Mouse (Mus musculus): ENCODE results near the gene Aagab. TPM values are rescaled to one million over a fixed set of nuclear protein-coding genes. Genes with fewer than 3 reads are reported as not detected.

Aagab gene
- total RNA-seq, 2 experiments from 2014 or later = 45.0 to 48.9 TPM

DNA sequence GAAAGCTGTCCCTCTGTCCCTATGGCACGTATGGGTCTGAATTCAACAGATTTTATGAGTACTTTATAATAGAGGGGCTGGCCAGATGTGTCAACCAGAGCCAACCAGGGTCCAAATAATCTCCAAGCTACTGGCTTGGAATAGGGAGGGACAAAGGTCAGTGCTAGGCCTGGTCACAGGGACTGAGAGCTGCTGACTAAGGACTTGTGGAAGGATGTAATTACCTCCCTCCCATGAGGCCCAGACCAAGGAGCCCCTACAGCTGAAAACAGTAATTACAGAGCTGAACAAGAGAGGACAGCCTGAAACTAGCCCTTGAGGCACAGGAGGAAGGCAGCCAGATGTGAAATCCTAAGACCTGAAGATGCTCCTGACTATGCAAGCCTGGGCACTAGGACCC lies 66.2 kb downstream of the Aagab start:
- no peak for DNase-seq (ENCODE audit: low spot score in 2 of 2)

DNA sequence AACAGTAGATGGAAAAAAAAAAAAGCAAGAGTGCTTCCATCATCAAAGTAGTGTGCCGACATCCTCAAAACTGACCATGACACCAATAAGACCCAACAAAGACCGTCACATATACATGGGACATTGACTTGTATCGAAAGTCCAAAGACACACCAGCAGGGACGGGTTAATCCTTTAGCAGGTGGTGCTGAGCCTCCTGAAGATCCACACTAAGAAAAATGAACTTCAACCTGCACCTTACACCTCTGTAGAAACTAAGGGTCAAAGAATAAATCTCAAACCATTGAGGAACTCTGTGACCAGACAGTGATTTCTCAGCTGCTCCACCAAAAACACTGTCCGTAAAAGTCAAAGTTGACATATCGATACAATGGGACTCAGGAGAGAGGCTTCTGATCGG lies 67.4 kb downstream of the Aagab start:
- no peak for DNase-seq (ENCODE audit: low spot score in 2 of 2)

DNA sequence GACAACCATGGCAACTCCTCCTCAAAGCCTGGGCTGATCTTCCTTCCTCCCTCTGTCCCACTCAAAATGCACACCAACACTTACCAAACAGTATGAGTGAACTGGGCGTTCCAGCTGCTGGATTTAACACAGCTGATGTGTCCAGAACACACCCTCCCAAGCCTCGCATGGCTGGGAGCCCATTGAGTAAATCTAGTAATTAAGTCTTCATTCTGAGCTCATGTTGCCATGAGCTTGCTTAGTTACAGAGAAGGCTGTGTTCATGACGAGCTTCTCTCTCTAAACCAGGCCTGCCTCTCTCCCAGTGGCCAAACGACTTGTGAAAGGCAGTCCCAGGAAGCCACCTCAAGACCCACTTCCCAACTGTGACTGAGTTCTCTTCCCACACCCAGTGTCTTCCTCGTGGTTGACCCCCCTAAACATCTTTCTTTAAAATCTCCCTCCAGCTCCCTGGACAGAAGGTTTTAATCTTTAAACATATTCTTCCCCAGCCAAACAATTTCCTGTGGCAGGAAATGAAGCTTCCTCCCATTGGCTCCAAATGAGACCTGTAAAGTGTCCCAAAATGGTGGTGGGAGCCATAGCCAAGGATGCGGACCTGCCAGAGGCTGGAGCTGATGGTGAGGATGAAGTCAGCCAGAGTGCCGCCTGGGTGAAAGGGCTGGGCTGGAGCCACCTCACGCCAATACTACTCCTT lies 70.5 kb downstream of the Aagab start:
- DNase-seq (ENCODE audit: low spot score in 2 of 2) = no peak

DNA sequence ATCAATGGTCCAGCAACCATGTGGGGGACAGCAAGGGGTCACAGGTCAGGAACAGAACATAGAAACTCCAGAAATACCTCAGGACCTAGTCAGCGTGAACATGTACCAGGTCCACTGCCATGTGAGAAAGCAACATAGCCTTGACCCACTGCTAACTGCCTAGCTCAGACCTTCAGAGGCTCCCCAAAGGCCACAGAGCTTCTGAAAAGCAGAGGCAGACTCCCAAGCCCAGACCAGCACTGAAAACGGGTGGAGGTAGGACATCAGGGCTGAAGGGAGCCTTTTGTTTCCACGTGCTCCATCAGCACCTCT lies 71.0 kb downstream of the Aagab start:
- DNase-seq (ENCODE audit: low spot score in 2 of 2) = no peak

DNA sequence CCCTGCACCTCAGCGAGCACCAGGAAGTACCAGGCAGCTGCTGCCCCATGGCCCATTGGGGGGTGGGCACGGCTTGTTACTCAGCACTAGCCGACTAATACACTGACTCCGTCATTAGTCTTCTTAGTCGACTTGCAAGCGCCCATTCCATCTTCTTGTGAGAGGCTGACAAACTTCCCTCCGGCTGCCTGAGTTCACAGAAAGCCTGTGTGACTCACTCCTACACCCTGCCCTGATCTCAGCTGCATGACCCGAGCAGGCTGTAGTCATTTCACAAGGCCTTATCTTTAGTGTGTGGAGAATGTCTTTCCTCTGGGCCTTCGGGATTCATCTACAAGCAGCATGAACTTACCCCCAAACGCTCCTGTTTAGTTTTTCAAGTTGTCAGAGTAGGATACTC lies 72.2 kb downstream of the Aagab start:
- no peak for DNase-seq (ENCODE audit: low spot score in 2 of 2)

DNA sequence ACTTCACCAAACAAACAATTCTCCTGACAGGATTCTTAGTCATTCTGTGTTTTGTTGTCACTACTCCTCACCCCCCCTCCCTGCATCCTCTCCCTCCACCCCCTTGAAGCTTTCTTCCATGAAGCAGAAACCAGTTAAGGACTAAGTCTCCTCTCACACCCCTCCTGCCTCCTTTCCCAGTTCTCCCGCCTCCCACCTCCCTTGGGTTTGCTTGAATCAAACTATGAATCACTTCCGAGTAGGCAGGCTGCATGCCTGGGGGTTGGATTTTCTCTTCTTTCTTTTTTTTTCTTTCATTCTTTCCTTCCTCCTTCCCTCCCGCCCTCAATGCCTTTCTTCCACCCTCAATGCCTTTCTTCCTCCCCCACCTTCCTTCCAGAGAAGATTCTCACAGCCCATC lies 75.2 kb downstream of the Aagab start:
- peak; percentile 60 to 62 for DNase-seq (ENCODE audit: low spot score in 2 of 2)

DNA sequence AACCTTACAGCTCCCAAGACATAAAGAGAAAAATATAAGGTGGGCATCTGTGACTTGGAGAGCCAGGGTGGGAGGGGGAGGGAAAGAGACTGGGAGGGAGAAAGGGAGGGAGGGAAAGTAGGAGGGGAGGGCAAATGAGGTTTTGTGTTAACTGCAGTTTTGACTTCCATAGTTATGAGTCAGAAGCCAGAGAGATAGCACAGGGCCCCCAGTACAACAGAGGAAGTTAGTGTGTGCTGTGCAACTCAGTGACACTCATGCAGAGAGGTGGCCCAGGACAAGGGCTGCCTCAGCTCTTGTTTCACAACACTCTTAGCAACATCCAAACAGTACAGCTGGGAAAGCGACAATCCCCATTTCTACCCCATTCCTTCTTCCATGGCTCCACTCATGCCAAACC lies 75.6 kb downstream of the Aagab start:
- DNase-seq (ENCODE audit: low spot score in 2 of 2) = no peak

DNA sequence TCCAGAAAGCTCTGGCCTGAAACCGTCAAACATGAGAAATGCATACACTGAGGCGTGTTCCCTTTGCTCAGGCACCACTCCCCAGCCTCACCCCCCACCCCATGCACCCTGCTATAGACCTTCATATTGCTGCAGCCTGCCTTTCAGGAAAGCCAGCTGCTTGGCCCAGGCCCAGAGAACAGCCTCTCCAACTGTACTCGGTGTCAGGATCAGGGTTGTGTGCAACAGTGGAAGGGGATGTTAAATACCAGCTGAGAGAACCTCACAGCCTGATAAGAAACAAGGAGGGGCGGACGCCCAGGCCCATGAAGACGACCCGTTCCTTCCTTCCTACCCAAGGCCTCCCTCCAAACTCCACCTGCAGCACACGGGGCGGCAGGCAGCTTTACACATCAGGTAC lies 79.8 kb downstream of the Aagab start:
- DNase-seq (ENCODE audit: low spot score in 2 of 2) = no peak

DNA sequence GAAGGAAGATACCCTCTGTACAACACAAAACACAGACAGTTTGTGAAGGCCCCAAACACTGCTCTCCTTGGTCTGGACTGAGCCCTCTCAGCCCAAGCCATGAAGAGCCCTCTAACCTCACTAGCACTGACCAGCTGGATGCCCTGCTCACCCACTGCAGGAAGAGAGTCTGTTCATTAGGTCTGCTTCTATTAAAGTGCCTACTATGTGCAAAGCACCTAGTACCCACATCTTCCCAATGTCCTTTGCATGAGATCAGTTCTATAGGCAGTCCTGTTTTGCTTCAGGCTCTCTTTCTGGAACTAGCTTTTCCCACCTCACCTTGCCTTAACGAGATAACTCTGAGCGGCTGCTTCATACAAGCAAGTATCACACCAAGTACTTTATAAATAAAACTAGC lies 80.5 kb downstream of the Aagab start:
- DNase-seq (ENCODE audit: low spot score in 2 of 2) = no peak

DNA sequence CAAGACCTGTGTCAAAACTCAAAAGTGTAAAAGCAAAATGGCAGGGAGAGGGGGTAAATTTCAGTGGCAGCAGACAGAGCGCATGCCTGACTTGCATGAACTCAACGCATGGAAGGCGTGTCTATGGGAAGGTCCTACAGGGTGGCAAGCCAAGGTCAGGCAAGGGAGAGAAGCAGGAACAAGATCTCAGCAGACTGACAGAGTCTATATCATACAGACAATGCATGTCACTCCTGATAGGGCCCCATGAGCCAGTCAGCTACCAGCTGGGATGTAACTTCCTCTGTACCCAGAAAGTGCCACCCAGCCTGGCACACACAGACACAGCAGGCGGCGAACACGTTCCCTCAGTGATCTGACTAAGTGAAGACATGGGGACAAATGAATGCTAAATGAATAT lies 81.8 kb downstream of the Aagab start:
- DNase-seq (ENCODE audit: low spot score in 2 of 2) = no peak

DNA sequence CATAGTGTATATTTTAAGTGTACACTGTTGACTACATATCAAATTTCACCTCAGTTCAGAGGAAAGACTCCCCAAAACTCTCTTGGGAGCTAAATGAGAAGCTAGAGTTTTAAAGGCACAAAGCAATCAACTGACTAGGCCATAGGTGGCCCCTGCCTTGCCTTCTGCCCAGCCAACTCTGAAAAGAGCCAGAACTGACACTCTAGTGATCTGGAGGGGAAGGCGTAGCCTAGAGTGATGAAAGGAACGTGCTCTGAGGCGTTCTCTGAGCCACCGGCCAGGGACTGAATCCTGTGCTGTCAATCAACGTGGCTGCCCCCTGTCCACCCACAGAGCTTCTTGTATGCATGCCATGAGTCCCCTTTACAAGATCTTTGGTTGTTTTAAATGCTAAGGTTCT lies 82.9 kb downstream of the Aagab start:
- DNase-seq (ENCODE audit: low spot score in 2 of 2) = no peak

DNA sequence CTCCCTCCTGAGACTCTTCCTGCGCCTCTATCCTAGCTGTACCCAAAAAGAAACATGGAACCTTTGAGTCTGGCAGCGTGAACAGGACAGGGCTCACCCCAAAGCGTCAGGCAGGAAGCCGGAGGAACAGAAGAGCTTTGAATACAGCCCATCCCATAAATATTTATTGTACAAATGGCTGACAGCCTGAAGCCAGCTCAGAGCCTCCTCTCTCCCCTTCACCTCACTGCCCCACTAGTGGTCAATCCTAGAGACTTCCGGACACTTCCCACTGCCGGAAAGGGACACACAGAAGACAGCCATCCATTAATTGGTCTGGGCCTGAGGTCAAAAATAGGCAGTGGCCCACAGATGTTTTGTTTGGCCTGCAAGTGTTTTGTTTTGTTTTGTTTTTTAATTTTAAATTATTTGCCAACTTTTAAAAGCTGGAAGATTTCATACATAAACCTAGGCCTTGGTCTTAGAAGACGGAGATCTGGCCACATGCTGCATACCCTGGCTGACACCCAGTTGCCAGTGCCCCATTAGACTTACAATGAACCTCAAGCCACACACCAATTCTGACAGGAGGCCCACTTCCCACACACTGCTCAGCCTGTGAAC lies 85.1 kb downstream of the Aagab start:
- no peak for DNase-seq (ENCODE audit: low spot score in 2 of 2)

DNA sequence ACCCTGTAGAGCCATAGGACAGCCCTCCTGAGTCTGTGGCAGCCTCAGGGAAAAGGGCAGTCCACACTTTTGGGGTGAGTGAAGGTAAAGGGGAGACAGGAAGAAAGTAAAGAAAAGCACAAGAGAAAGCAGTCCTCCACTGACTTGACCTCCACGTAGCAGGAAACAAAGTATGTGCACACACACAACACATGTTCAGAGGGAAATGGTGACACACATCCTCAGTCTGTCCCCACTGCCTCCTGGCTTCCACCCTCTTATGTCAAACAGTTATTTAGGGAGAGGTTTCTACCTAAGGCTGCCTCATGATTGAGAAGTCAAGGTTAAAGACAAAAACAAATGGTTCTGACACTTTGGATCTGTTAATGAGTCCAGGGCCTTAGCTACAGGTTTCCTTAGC lies 88.1 kb downstream of the Aagab start:
- no peak for DNase-seq (ENCODE audit: low spot score in 2 of 2)

DNA sequence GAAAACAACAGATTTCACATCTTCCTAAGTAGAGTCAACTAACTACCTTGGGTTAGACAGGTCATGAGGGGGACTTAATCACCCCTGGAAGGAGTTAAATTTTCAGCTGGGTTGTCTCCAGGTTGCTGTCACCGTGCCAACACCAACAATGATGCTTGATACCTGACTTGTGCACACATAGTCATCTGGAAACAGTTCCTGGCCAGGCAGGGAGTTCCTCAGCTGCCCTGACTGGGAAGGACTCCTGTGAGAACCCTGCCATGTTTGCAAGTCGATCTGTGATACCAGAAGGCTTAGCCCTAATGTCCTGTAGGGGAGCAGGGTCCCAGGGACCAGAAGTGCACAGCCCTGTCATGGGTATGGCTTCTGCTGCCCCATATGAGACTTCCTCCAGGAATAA lies 89.5 kb downstream of the Aagab start:
- no peak for DNase-seq (ENCODE audit: low spot score in 2 of 2)

Other genes starting within 250 kb of the Aagab start
- 10 to 100 TPM; 31.6 to 34.0 TPM for gene Map2k5, start 224.8 kb upstream of the Aagab start, total RNA-seq (2021)
- gene 2300009A05Rik, start 203.4 kb upstream of the Aagab start, total RNA-seq (2021) = 10 to 100 TPM; 22.6 to 24.2 TPM
- not detected for gene Iqch, start 167 bp upstream of the Aagab start, total RNA-seq (2021)
- gene Smad3, start 155.3 kb downstream of the Aagab start, total RNA-seq (2021) = 10 to 100 TPM; 58.2 to 70.2 TPM

Measured in left cerebral cortex, adult 18-20 months (tissue).